Mouse (Mus musculus): Measurements from ENCODE around the gene Rapgef6.

DNA sequence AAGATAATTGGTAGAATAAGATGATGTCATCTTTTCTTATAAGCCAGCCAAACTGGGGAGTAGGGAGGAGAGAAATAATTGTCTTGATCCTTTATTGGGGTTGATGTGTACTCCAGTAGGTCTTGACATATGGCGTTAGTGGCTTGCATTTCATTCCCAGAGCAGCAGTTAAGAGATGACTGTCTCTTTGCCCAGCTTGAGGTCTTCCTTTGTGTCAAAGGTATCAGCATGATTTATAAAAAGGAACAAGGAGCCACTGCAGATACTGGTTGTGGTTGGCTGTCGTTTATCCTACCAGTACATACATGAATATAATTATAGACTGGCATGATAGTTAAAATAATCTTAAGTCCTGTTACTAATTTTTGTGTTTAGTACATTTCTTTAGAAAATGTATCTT is 71.4 kb downstream of the Rapgef6 start:
- TF ChIP-seq CTCF (IDR thresholded peaks at IDR 0.05; ENCODE audit: extremely low read depth, insufficient read depth, insufficient read length, insufficient replicate concordance): no peak
- no peak for TF ChIP-seq POLR2A (IDR thresholded peaks at IDR 0.05; ENCODE audit: low read depth, low read length)

Data from spleen, adult 2 months (tissue).